Mouse (Mus musculus): ENCODE data around the gene Trpm4. TPM values are rescaled to one million over a fixed set of nuclear protein-coding genes. Genes with fewer than 3 reads are reported as not detected.

Gene Trpm4
- polyA plus RNA-seq, 1 experiment, result 17.5 TPM

GRCm38 (mm10) chr7:45368178-45368577 is 34.6 kb upstream of the Trpm4 start:
- H3K4me3 ChIP-seq (replicated peaks; ENCODE audit: insufficient read depth, low read depth, low read length), result peak overlapping the region; percentile 72
- H3K27me3 ChIP-seq (ENCODE audit: control insufficient read depth, insufficient read depth, low read length), result no peaks in the 10 kb centered on the region
- H3K27ac ChIP-seq (ENCODE audit: insufficient read depth, low read length), result peak overlapping the region; percentile 2
- WGBS, result 65% methylated on average over 15 of the region's 15 CpGs
- peaks cover 16% of the 10 kb centered on the region for H3K4me1 ChIP-seq (ENCODE audit: control insufficient read depth, insufficient read depth, low read length)
- TF ChIP-seq CTCF (IDR thresholded peaks at IDR 0.05; ENCODE audit: borderline replicate concordance, insufficient read depth, low read depth, low read length), result no peak
- no peak for TF ChIP-seq POLR2A (IDR thresholded peaks at IDR 0.05; ENCODE audit: borderline replicate concordance, insufficient read depth, low read length)
- DNase-seq, result peak; percentile 37 to 48

- Histone ChIP-seq H3K4me1 (ENCODE audit: control insufficient read depth, insufficient read depth, low read length) (peaks cover 16% of the 10 kb centered on the region), H3K27me3 (ENCODE audit: control insufficient read depth, insufficient read depth, low read length) (no peaks in the 10 kb centered on the region), H3K4me3 (replicated peaks; ENCODE audit: insufficient read depth, low read depth, low read length) (peak overlapping the region; percentile 72), H3K27ac (ENCODE audit: insufficient read depth, low read length) (peak overlapping the region; percentile 83)
- TF ChIP-seq POLR2A (IDR thresholded peaks at IDR 0.05; ENCODE audit: borderline replicate concordance, insufficient read depth, low read length), result peak; percentile 52; the same call in 1 of the 2 replicates
- peak; percentile 83 for TF ChIP-seq CTCF (IDR thresholded peaks at IDR 0.05; ENCODE audit: borderline replicate concordance, insufficient read depth, low read depth, low read length)
- peak; percentile 99 for DNase-seq
- under 1% methylated on average over 70 of the region's 70 CpGs for WGBS
Measured at GRCm38 (mm10) chr7:45367020-45367880, 33.7 kb upstream of the Trpm4 start.

- no peaks in the 10 kb centered on the region for H3K27me3 ChIP-seq (ENCODE audit: control insufficient read depth, insufficient read depth, low read length)
- H3K4me3 ChIP-seq (replicated peaks; ENCODE audit: insufficient read depth, low read depth, low read length), result peak within 1 kb of the TSS; percentile 72
- DNase-seq, result no peak
- H3K27ac ChIP-seq (ENCODE audit: insufficient read depth, low read length), result peak within 1 kb of the TSS; percentile 83
- H3K4me1 ChIP-seq (ENCODE audit: control insufficient read depth, insufficient read depth, low read length), result peaks cover 16% of the 10 kb centered on the region
- TF ChIP-seq CTCF (IDR thresholded peaks at IDR 0.05; ENCODE audit: borderline replicate concordance, insufficient read depth, low read depth, low read length), result no peak
- 0 out of 2 replicates have a peak, but pooled peaks have one; percentile 10 for TF ChIP-seq POLR2A (IDR thresholded peaks at IDR 0.05; ENCODE audit: borderline replicate concordance, insufficient read depth, low read length)
- 3% methylated on average over 11 of the region's 26 CpGs for WGBS
Measured at GRCm38 (mm10) chr7:45366652-45367019, 33.1 kb upstream of the Trpm4 start, which contains the start of gene Ppfia3. Gene Ppfia3, minus strand, starts transcription at chr7:45367019.

GRCm38 (mm10) chr7:45365742-45366651 is 32.4 kb upstream of the Trpm4 start:
- Histone ChIP-seq H3K4me1 (ENCODE audit: control insufficient read depth, insufficient read depth, low read length) (peaks cover 16% of the 10 kb centered on the region), H3K27me3 (ENCODE audit: control insufficient read depth, insufficient read depth, low read length) (no peaks in the 10 kb centered on the region), H3K4me3 (replicated peaks; ENCODE audit: insufficient read depth, low read depth, low read length) (peak overlapping the region; percentile 71), H3K27ac (ENCODE audit: insufficient read depth, low read length) (peak overlapping the region; percentile 72)
- under 1% methylated on average over 35 of the region's 35 CpGs for WGBS
- peak; percentile 73 to 75 for DNase-seq
- TF ChIP-seq CTCF (IDR thresholded peaks at IDR 0.05; ENCODE audit: borderline replicate concordance, insufficient read depth, low read depth, low read length) (no peak), POLR2A (IDR thresholded peaks at IDR 0.05; ENCODE audit: borderline replicate concordance, insufficient read depth, low read length) (no peak)

GRCm38 (mm10) chr7:45363983-45364382 is 30.4 kb upstream of the Trpm4 start:
- TF ChIP-seq CTCF (IDR thresholded peaks at IDR 0.05; ENCODE audit: borderline replicate concordance, insufficient read depth, low read depth, low read length), result no peak
- H3K4me1 ChIP-seq (ENCODE audit: control insufficient read depth, insufficient read depth, low read length), result peaks cover 11% of the 10 kb centered on the region
- H3K4me3 ChIP-seq (replicated peaks; ENCODE audit: insufficient read depth, low read depth, low read length), result no peak overlapping the region
- no peaks in the 10 kb centered on the region for H3K27me3 ChIP-seq (ENCODE audit: control insufficient read depth, insufficient read depth, low read length)
- DNase-seq, result peak; percentile 46 to 50
- H3K27ac ChIP-seq (ENCODE audit: insufficient read depth, low read length), result no peak overlapping the region
- WGBS, result 42% methylated on average over 2 of the region's 2 CpGs

- peak; percentile 78 to 85 for DNase-seq
- no peak for TF ChIP-seq CTCF (IDR thresholded peaks at IDR 0.05; ENCODE audit: borderline replicate concordance, insufficient read depth, low read depth, low read length)
- TF ChIP-seq POLR2A (IDR thresholded peaks at IDR 0.05; ENCODE audit: borderline replicate concordance, insufficient read depth, low read length), result peak; percentile 26; the same call in 1 of the 2 replicates
- WGBS, result 9% methylated on average over 13 of the region's 13 CpGs
- Histone ChIP-seq H3K4me3 (replicated peaks; ENCODE audit: insufficient read depth, low read depth, low read length) (peak overlapping the region; percentile 13), H3K27ac (ENCODE audit: insufficient read depth, low read length) (no peak overlapping the region), H3K4me1 (ENCODE audit: control insufficient read depth, insufficient read depth, low read length) (peaks cover 4% of the 10 kb centered on the region), H3K27me3 (ENCODE audit: control insufficient read depth, insufficient read depth, low read length) (no peaks in the 10 kb centered on the region)
Measured at GRCm38 (mm10) chr7:45362801-45363200, 29.2 kb upstream of the Trpm4 start.

- peak overlapping the region; percentile 58 for H3K4me3 ChIP-seq (replicated peaks; ENCODE audit: insufficient read depth, low read depth, low read length)
- H3K4me1 ChIP-seq (ENCODE audit: control insufficient read depth, insufficient read depth, low read length), result peaks cover 4% of the 10 kb centered on the region
- TF ChIP-seq POLR2A (IDR thresholded peaks at IDR 0.05; ENCODE audit: borderline replicate concordance, insufficient read depth, low read length) (peak; percentile 83), CTCF (IDR thresholded peaks at IDR 0.05; ENCODE audit: borderline replicate concordance, insufficient read depth, low read depth, low read length) (no peak)
- no peaks in the 10 kb centered on the region for H3K27me3 ChIP-seq (ENCODE audit: control insufficient read depth, insufficient read depth, low read length)
- DNase-seq, result peak; percentile 90
- WGBS, result 1% methylated on average over 43 of the region's 43 CpGs
- 0 out of 2 replicates have a peak overlapping the region, but pooled peaks have one; percentile 3 for H3K27ac ChIP-seq (ENCODE audit: insufficient read depth, low read length)
Measured at GRCm38 (mm10) chr7:45361243-45361804, 27.7 kb upstream of the Trpm4 start.

All from cerebellum, adult 2 months (tissue).